Mouse (Mus musculus): ENCODE measurements at regions not wholly inside any gene's neighbourhood (a gene's known extent, or its start where the extent isn't known, plus 50 kb on each side); places are given as distances from the start of the nearest gene placed in this dataset.

GRCm38 (mm10) chr5:68254111-68254510 lies 222.5 kb downstream of the Grxcr1 start:
- TF ChIP-seq CTCF (IDR thresholded peaks at IDR 0.05; ENCODE audit: borderline replicate concordance, insufficient read depth, low read depth, low read length) (no peak), POLR2A (IDR thresholded peaks at IDR 0.05; ENCODE audit: borderline replicate concordance, insufficient read depth, low read length) (no peak)

All from cerebellum, adult 2 months (tissue).